Mouse (Mus musculus): ENCODE measurements around the gene Abtb2.

The Abtb2 gene

DNA sequence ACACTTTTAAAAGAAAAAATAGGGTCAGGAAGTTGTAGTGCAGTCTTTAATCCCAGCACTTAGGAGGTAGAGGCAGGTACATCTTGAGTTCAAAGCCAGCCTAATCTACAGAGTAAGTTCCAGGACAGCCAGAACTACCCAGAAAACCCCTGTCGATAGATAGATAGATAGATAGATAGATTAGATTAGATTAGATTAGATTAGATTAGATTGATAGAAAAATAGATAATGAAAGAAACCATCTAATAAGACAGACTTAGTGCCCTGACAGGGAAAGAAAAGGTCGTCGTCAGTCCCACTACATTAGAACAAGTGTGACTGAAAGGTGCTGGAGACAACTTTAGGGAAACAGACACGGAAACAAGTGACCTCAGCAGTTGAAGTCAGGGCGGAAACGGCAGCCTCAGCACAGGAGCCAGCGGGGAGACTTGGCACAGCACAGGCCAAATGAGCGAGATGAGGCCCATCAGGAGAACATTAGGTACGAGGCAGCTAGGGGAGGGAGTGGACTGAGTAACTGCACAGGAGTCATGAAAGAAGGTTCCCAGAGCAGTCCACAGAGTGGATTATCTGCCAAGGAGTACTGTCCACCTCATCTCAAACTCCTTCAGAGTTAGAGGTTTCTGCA is 189.5 kb downstream of the Abtb2 start:
- ChIA-PET POLR2A (interaction anchor here in 2 of 4 experiments (1.3 to 2.8 kb wide), 6 partner anchors 7 to 40 kb away, joined by 3 to 28 read pairs (median 8); no protein-coding TSS in a partner anchor), CTCF (interaction anchor here in 2 of 4 experiments (1.0 to 3.7 kb wide), 2 partner anchors 11 to 12 kb away, joined by 3 to 18 read pairs; no protein-coding TSS in a partner anchor)

DNA sequence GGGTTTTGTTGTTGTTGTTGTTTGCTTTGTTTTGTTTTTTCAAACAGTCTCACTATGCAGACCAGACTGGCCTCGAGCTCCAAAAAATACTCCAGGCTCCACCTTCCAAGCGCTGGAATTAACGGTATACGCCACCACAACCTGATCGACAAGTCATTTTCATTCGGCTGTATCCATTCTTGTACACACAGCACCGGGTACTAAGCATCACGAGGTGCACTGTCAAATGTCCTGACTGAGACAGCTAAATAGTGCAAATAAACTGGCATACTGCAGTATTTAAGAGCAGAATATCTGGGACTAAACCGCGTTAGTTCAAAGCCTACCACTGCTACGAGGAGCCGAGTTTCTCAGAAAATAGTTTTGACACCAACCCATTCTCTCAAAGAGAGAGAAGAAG is 194.3 kb downstream of the Abtb2 start:
- ChIA-PET POLR2A (interaction anchor here (0.5 to 7.2 kb wide), 59 partner anchors 8 to 283 kb away, joined by 3 to 253 read pairs (median 5); partner anchors contain the start of genes Caprin1 (in 4 of the 4), Abtb2 (in 2 of the 4) and Cat (in 1 of the 4)), CTCF (interaction anchor here in 1 of 4 experiments (2.1 kb wide), 1 partner anchor 16 kb away, joined by 10 read pairs; no protein-coding TSS in a partner anchor)

- POLR2A ChIA-PET = interaction anchor here (0.5 to 7.2 kb wide), 55 partner anchors 7 to 282 kb away, joined by 3 to 253 read pairs (median 5); partner anchors contain the start of genes Caprin1 (in 4 of the 4), Abtb2 (in 1 of the 4) and Cat (in 1 of the 4)
- CTCF ChIA-PET = interaction anchor here in 1 of 4 experiments (2.1 kb wide), 1 partner anchor 17 kb away, joined by 10 read pairs; no protein-coding TSS in a partner anchor
Observed at GRCm38 (mm10) chr2:103760906-103761716, 195.0 kb downstream of the Abtb2 start, which contains the start of gene Nat10. Gene Nat10, minus strand, starts transcription at chr2:103761270.

DNA sequence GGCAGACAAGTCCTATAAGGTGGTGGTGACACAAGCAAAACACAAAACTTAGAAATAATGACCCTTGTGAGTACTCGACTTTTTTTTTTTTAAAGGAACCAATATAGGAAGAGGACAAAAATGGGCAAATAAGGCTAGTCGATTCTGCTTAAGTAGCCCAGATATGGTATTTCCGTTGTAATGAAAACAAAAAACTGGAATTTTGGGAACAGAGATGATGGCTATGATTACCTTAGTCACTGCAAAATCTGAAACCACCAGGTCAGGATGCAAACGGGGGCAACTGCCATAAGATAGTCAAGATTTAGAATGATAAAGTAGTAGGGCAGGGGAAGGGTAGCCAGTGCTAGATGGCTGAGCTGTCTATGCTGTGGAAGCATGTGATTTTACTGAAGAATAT is 195.9 kb downstream of the Abtb2 start:
- ChIA-PET CTCF (interaction anchor here in 1 of 4 experiments (2.1 kb wide), 1 partner anchor 18 kb away, joined by 10 read pairs; no protein-coding TSS in a partner anchor), POLR2A (interaction anchor here in 3 of 4 experiments (0.9 to 7.2 kb wide), 23 partner anchors 9 to 79 kb away, joined by 3 to 253 read pairs (median 10); partner anchors contain the start of gene Caprin1 (in 3 of the 3))

- ChIA-PET CTCF (interaction anchor here in 1 of 4 experiments (0.5 kb wide), 1 partner anchor 181 kb away, joined by 3 read pairs; no protein-coding TSS in a partner anchor), POLR2A (interaction anchor here in 3 of 4 experiments (0.7 to 7.2 kb wide), 14 partner anchors 9 to 55 kb away, joined by 3 to 253 read pairs (median 12); partner anchors contain the start of gene Caprin1 (in 3 of the 3))
Observed at GRCm38 (mm10) chr2:103762492-103762891, 196.4 kb downstream of the Abtb2 start.

Data from embryonic stem cell, embryonic (primary cell).